Mouse (Mus musculus): ENCODE results near the gene Insyn1. TPM values are rescaled to one million over a fixed set of nuclear protein-coding genes. Genes with fewer than 3 reads are reported as not detected.

Insyn1 gene
- polyA plus RNA-seq, 1 experiment: not detected

- no peak overlapping the region for H3K27ac ChIP-seq (ENCODE audit: control insufficient read depth, insufficient read depth, low read depth, low read length, poor library complexity)
- TF ChIP-seq POLR2A (IDR thresholded peaks at IDR 0.05; ENCODE audit: borderline replicate concordance, control insufficient read depth, low read depth, low read length): no peak
- no peak for TF ChIP-seq CTCF (IDR thresholded peaks at IDR 0.05; ENCODE audit: control insufficient read depth, insufficient read depth, low read length)
- no peak overlapping the region for H3K4me3 ChIP-seq (replicated peaks; ENCODE audit: control insufficient read depth, low read depth, low read length)
- H3K4me1 ChIP-seq (ENCODE audit: control insufficient read depth, insufficient read depth, low read length): no peaks in the 10 kb centered on the region
- WGBS: 59% methylated on average over 4 of the region's 4 CpGs
Measured at GRCm38 (mm10) chr9:58446829-58447228, 41.6 kb upstream of the Insyn1 start.

GRCm38 (mm10) chr9:58447997-58448595, 40.3 kb upstream of the Insyn1 start:
- Histone ChIP-seq H3K4me3 (replicated peaks; ENCODE audit: control insufficient read depth, low read depth, low read length) (no peak overlapping the region), H3K4me1 (ENCODE audit: control insufficient read depth, insufficient read depth, low read length) (no peaks in the 10 kb centered on the region), H3K27ac (ENCODE audit: control insufficient read depth, insufficient read depth, low read depth, low read length, poor library complexity) (no peak overlapping the region)
- no peak for TF ChIP-seq CTCF (IDR thresholded peaks at IDR 0.05; ENCODE audit: control insufficient read depth, insufficient read depth, low read length)
- TF ChIP-seq POLR2A (IDR thresholded peaks at IDR 0.05; ENCODE audit: borderline replicate concordance, control insufficient read depth, low read depth, low read length): no peak
- WGBS: 69% methylated on average over 12 of the region's 12 CpGs

- no peaks in the 10 kb centered on the region for H3K4me1 ChIP-seq (ENCODE audit: control insufficient read depth, insufficient read depth, low read length)
- 73% methylated on average over 3 of the region's 3 CpGs for WGBS
- H3K4me3 ChIP-seq (replicated peaks; ENCODE audit: control insufficient read depth, low read depth, low read length): no peak overlapping the region
- TF ChIP-seq CTCF (IDR thresholded peaks at IDR 0.05; ENCODE audit: control insufficient read depth, insufficient read depth, low read length) (no peak), POLR2A (IDR thresholded peaks at IDR 0.05; ENCODE audit: borderline replicate concordance, control insufficient read depth, low read depth, low read length) (no peak)
- no peak overlapping the region for H3K27ac ChIP-seq (ENCODE audit: control insufficient read depth, insufficient read depth, low read depth, low read length, poor library complexity)
Measured at GRCm38 (mm10) chr9:58449526-58449925, 38.9 kb upstream of the Insyn1 start.

- Histone ChIP-seq H3K4me3 (replicated peaks; ENCODE audit: control insufficient read depth, low read depth, low read length) (no peak overlapping the region), H3K27ac (ENCODE audit: control insufficient read depth, insufficient read depth, low read depth, low read length, poor library complexity) (no peak overlapping the region), H3K4me1 (ENCODE audit: control insufficient read depth, insufficient read depth, low read length) (no peaks in the 10 kb centered on the region)
- TF ChIP-seq CTCF (IDR thresholded peaks at IDR 0.05; ENCODE audit: control insufficient read depth, insufficient read depth, low read length) (no peak), POLR2A (IDR thresholded peaks at IDR 0.05; ENCODE audit: borderline replicate concordance, control insufficient read depth, low read depth, low read length) (no peak)
- 77% methylated on average over 5 of the region's 5 CpGs for WGBS
Measured at GRCm38 (mm10) chr9:58453791-58454378, 34.5 kb upstream of the Insyn1 start.

GRCm38 (mm10) chr9:58454886-58455285, 33.5 kb upstream of the Insyn1 start:
- no peaks in the 10 kb centered on the region for H3K4me1 ChIP-seq (ENCODE audit: control insufficient read depth, insufficient read depth, low read length)
- no peak for TF ChIP-seq POLR2A (IDR thresholded peaks at IDR 0.05; ENCODE audit: borderline replicate concordance, control insufficient read depth, low read depth, low read length)
- no peak overlapping the region for H3K27ac ChIP-seq (ENCODE audit: control insufficient read depth, insufficient read depth, low read depth, low read length, poor library complexity)
- no peak overlapping the region for H3K4me3 ChIP-seq (replicated peaks; ENCODE audit: control insufficient read depth, low read depth, low read length)
- WGBS: 53% methylated on average over 3 of the region's 3 CpGs

GRCm38 (mm10) chr9:58455798-58456197, 32.6 kb upstream of the Insyn1 start:
- 23% methylated on average over 13 of the region's 13 CpGs for WGBS
- TF ChIP-seq CTCF (IDR thresholded peaks at IDR 0.05; ENCODE audit: control insufficient read depth, insufficient read depth, low read length) (no peak), POLR2A (IDR thresholded peaks at IDR 0.05; ENCODE audit: borderline replicate concordance, control insufficient read depth, low read depth, low read length) (no peak)
- H3K4me3 ChIP-seq (replicated peaks; ENCODE audit: control insufficient read depth, low read depth, low read length): no peak overlapping the region
- H3K27ac ChIP-seq (ENCODE audit: control insufficient read depth, insufficient read depth, low read depth, low read length, poor library complexity): no peak overlapping the region
- no peaks in the 10 kb centered on the region for H3K4me1 ChIP-seq (ENCODE audit: control insufficient read depth, insufficient read depth, low read length)

- Histone ChIP-seq H3K4me3 (replicated peaks; ENCODE audit: control insufficient read depth, low read depth, low read length) (no peak overlapping the region), H3K27ac (ENCODE audit: control insufficient read depth, insufficient read depth, low read depth, low read length, poor library complexity) (no peak overlapping the region), H3K4me1 (ENCODE audit: control insufficient read depth, insufficient read depth, low read length) (no peaks in the 10 kb centered on the region)
- TF ChIP-seq CTCF (IDR thresholded peaks at IDR 0.05; ENCODE audit: control insufficient read depth, insufficient read depth, low read length): no peak
- TF ChIP-seq POLR2A (IDR thresholded peaks at IDR 0.05; ENCODE audit: borderline replicate concordance, control insufficient read depth, low read depth, low read length): no peak
- WGBS: 65% methylated on average over 7 of the region's 7 CpGs
Measured at GRCm38 (mm10) chr9:58457481-58457955, 30.9 kb upstream of the Insyn1 start.

GRCm38 (mm10) chr9:58458341-58458740, 30.1 kb upstream of the Insyn1 start:
- no peak overlapping the region for H3K4me3 ChIP-seq (replicated peaks; ENCODE audit: control insufficient read depth, low read depth, low read length)
- no peaks in the 10 kb centered on the region for H3K4me1 ChIP-seq (ENCODE audit: control insufficient read depth, insufficient read depth, low read length)
- WGBS: 79% methylated on average over 3 of the region's 3 CpGs
- no peak overlapping the region for H3K27ac ChIP-seq (ENCODE audit: control insufficient read depth, insufficient read depth, low read depth, low read length, poor library complexity)
- no peak for TF ChIP-seq CTCF (IDR thresholded peaks at IDR 0.05; ENCODE audit: control insufficient read depth, insufficient read depth, low read length)
- TF ChIP-seq POLR2A (IDR thresholded peaks at IDR 0.05; ENCODE audit: borderline replicate concordance, control insufficient read depth, low read depth, low read length): no peak
